Mouse (Mus musculus): ENCODE data around the gene Dgka. TPM values are rescaled to one million over a fixed set of nuclear protein-coding genes. Genes with fewer than 3 reads are reported as not detected.
"Not testable (repeated sequence)": the region's sequence is repeated elsewhere in the genome, so short reads cannot be mapped to it uniquely, and the experiment has no call there.

The Dgka gene
- total and polyA plus RNA-seq, 2 experiments from 2014 or later: 4.8 to 7.2 TPM

DNA sequence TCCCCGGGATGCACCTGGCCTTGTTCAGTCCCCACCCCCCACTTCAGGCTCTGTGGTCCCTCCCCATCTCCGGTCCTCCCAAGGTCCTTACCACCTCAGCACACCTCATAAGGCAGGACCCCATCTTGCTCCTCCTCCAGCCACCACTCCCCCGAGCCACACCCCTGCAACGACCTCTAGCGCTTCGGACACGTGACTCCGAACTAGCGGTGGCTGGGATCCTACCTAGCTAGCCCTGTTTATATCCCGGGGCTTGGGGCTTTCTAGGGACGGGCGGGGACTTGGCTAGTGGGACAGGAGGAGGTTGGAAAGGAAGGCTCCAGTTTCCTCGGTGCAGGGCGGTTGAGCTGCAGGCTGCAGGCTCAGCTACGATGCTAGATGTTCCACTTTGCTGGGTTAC, 7.2 kb downstream of the Dgka start:
- no peaks in the 10 kb centered on the region for H3K4me1 ChIP-seq (ENCODE audit: insufficient read depth)
- H3K9me3 ChIP-seq (ENCODE audit: low read length): no peaks in the 10 kb centered on the region
- H3K4me3 ChIP-seq (ENCODE audit: low read depth, low read length): no peak overlapping the region
- H3K36me3 ChIP-seq (ENCODE audit: insufficient read depth): no peaks in the 10 kb centered on the region
- H3K9ac ChIP-seq: no peak overlapping the region
- TF ChIP-seq CTCF (IDR thresholded peaks at IDR 0.05; ENCODE audit: low read depth): no peak
- ATAC-seq (no peak), DNase-seq (no peak)
- 5% methylated on average over 15 of the region's 15 CpGs for WGBS
- H3K27me3 ChIP-seq (ENCODE audit: insufficient read depth, low read length): 0 out of 2 replicates have a peak, but pooled peaks cover 4% of the 10 kb centered on the region
- 0 out of 2 replicates have a peak overlapping the region, but pooled peaks have one; percentile 14 for H3K4me2 ChIP-seq (ENCODE audit: low read depth)
- no peak overlapping the region for H3K27ac ChIP-seq (ENCODE audit: low read depth, low read length)

DNA sequence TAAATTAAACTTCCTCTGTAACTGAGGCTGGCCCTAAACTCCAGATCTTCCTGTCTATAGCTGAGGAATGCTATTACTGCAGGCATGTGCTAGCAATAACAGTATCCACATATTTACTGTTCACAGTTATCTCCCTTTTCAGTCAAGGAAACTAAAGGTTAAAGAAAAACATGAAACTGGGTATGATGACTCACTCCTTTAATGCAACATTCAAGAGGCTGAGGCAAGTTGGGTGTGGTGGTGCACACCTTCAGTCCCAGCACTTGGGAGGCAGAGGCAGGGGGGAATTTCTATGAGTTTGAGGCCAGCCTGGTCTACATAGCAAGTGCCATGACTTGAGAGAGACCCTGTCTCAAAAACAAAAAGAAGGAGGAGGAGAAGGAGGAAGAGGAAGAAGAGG, 12.7 kb downstream of the Dgka start:
- no peaks in the 10 kb centered on the region for H3K4me1 ChIP-seq (ENCODE audit: insufficient read depth)
- DNase-seq (no peak), ATAC-seq (no peak)
- H3K27ac ChIP-seq (ENCODE audit: low read depth, low read length): no peak overlapping the region
- H3K4me3 ChIP-seq (ENCODE audit: low read depth, low read length): no peak overlapping the region
- H3K36me3 ChIP-seq (ENCODE audit: insufficient read depth): no peaks in the 10 kb centered on the region
- no peaks in the 10 kb centered on the region for H3K9me3 ChIP-seq (ENCODE audit: low read length)
- no peaks in the 10 kb centered on the region for H3K27me3 ChIP-seq (ENCODE audit: insufficient read depth, low read length)
- no peak overlapping the region for H3K4me2 ChIP-seq (ENCODE audit: low read depth)
- no peak for TF ChIP-seq CTCF (IDR thresholded peaks at IDR 0.05; ENCODE audit: low read depth)
- no peak overlapping the region for H3K9ac ChIP-seq

DNA sequence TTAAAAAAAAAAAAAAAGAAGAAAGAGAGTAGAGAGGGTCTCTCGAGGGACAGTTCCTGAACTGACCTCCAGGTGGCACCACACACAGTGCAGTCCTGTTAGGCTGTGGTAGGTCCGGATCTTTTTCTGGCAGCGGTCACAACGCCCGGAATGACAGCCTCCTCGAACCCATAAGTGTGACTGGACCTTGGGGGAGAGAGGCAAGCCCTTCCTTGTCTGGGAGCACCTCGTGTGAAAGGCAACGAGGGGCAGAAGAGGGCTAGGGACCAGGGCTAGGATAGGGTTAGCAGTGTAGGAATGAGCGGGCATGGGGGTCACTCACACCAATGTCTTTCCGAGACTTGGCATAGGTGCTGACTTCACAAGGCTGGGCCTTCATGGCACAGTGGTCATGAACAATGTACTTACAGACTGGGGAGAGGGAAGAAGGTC, 13.6 kb downstream of the Dgka start:
- Histone ChIP-seq H3K27me3 (ENCODE audit: insufficient read depth, low read length) (no peaks in the 10 kb centered on the region), H3K36me3 (ENCODE audit: insufficient read depth) (no peaks in the 10 kb centered on the region), H3K9ac (no peak overlapping the region), H3K9me3 (ENCODE audit: low read length) (no peaks in the 10 kb centered on the region), H3K4me3 (ENCODE audit: low read depth, low read length) (no peak overlapping the region), H3K4me1 (ENCODE audit: insufficient read depth) (no peaks in the 10 kb centered on the region), H3K27ac (ENCODE audit: low read depth, low read length) (no peak overlapping the region), H3K4me2 (ENCODE audit: low read depth) (no peak overlapping the region)
- DNase-seq (peak; percentile 60), ATAC-seq (peak; percentile 56; the same call in 1 of the 2 replicates)
- WGBS: 19% methylated on average over 10 of the region's 10 CpGs
- peak; percentile 75 for TF ChIP-seq CTCF (IDR thresholded peaks at IDR 0.05; ENCODE audit: low read depth)

DNA sequence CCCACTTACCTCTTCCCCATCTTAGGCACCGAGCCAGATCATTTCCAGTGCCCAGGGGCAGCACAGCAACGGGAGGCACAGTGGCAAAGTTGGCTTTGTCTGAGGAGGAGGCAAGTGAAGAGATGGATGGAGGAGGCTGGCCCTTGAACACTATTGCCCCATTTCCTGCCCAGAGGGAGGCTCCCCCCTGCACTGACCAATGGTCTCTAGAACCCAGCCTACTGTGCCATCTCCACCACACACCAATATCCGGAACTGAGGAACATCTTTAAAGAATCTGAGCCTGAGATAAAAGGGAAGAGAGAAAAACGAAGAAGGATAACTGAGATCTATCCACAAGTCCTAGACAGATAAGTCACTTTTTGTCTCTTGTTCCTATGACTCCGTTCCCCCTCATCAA, 16.6 kb downstream of the Dgka start:
- Histone ChIP-seq H3K9me3 (ENCODE audit: low read length) (no peaks in the 10 kb centered on the region), H3K36me3 (ENCODE audit: insufficient read depth) (no peaks in the 10 kb centered on the region), H3K4me1 (ENCODE audit: insufficient read depth) (no peaks in the 10 kb centered on the region), H3K9ac (no peak overlapping the region), H3K27ac (ENCODE audit: low read depth, low read length) (no peak overlapping the region), H3K4me2 (ENCODE audit: low read depth) (no peak overlapping the region), H3K4me3 (ENCODE audit: low read depth, low read length) (no peak overlapping the region), H3K27me3 (ENCODE audit: insufficient read depth, low read length) (no peaks in the 10 kb centered on the region)
- WGBS: 74% methylated on average over 5 of the region's 5 CpGs
- no peak for DNase-seq
- no peak for ATAC-seq
- TF ChIP-seq CTCF (IDR thresholded peaks at IDR 0.05; ENCODE audit: low read depth): no peak

DNA sequence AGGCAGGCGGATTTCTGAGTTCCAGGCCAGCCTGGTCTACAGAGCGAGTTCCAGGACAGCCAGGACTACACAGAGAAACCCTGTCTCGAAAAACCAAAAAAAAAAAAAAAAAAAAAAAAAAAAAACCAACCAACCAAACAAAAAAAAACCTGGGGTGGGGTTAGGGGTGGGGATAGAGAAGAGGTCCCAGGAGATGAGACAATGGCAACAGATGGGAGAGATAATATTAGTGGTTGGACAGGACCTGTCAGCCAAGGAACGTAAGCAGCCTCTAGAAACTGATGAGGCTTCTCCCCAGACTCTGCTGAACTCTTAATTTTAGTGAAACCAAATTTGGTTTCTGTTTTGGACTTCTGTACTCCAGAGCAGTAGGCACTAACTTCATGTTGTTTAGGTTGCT, 19.2 kb downstream of the Dgka start:
- ATAC-seq, DNase-seq: not testable (repeated sequence)
- 83% methylated on average over 3 of the region's 4 CpGs for WGBS

DNA sequence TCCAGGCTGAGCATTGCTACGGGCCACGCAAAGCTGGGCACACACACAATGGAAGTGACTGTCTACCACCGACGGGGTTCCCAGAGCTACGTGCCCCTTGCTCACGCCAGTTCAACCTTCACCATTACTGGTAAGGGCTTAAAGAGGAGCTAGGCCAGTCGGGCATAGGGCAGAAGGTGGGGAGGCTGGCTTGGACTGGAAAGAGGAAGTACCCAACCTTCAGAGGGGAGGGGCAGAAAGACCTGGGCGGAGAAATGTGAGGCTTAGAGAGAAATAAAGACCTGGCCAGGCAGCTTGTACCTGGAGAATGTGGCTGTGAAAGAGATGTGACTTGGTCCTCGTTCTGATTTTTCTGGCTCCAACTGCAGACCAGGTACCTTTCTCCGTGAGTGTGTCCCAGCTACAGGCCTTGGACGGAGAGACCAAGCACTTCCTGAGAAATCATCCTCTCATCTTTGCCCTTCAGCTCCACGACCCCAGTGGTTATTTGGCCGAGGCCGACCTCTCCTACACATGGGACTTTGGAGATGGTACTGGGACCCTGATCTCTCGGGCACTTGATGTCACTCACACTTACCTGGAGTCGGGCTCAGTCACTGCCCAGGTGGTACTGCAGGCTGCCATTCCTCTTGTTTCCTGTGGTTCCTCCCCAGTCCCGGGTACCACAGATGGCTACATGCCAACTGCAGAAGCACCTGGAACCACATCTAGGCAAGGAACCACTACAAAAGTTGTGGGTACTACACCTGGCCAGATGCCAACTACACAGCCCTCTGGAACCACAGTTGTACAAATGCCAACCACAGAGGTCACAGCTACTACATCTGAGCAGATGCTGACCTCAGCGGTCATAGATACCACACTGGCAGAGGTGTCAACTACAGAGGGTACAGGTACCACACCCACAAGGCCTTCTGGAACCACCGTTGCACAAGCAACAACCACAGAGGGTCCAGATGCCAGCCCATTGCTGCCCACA, 28.8 kb downstream of the Dgka start:
- Histone ChIP-seq H3K4me3 (ENCODE audit: low read depth, low read length) (no peak overlapping the region), H3K4me2 (ENCODE audit: low read depth) (no peak overlapping the region), H3K9ac (no peak overlapping the region), H3K36me3 (ENCODE audit: insufficient read depth) (0 out of 2 replicates have a peak, but pooled peaks cover 3% of the 10 kb centered on the region), H3K4me1 (ENCODE audit: insufficient read depth) (no peaks in the 10 kb centered on the region), H3K9me3 (ENCODE audit: low read length) (no peaks in the 10 kb centered on the region), H3K27me3 (ENCODE audit: insufficient read depth, low read length) (no peaks in the 10 kb centered on the region), H3K27ac (ENCODE audit: low read depth, low read length) (no peak overlapping the region)
- no peak for DNase-seq
- no peak for ATAC-seq
- TF ChIP-seq CTCF (IDR thresholded peaks at IDR 0.05; ENCODE audit: low read depth): no peak
- WGBS: 88% methylated on average over 19 of the region's 19 CpGs

More for the DNA sequence above, 19.2 kb downstream of the Dgka start:
- H3K9ac ChIP-seq; H3K36me3 ChIP-seq (ENCODE audit: insufficient read depth); H3K4me1 ChIP-seq (ENCODE audit: insufficient read depth); H3K4me3 ChIP-seq (ENCODE audit: low read depth, low read length); H3K27ac ChIP-seq (ENCODE audit: low read depth, low read length); H3K27me3 ChIP-seq (ENCODE audit: insufficient read depth, low read length); H3K9me3 ChIP-seq (ENCODE audit: low read length); H3K4me2 ChIP-seq (ENCODE audit: low read depth): not testable (repeated sequence)

DNA sequence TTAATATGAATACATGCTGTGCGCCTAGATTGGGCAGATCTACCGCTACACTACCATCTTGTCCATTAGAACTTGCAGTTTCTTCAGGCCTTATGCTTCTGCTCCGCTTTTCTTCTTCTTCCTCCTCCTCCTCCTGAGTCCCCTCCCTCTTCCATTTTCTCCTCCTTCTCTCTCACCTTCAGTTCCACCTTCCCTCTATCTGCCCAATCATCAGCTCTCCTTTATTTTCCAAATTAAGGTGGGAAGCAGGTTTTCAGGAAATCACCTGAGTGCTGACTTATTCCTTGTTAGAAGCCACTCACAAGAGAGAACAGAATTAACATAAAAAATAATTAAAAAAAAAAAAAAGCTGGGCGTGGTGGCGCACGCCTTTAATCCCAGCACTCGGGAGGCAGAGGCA, 33.3 kb downstream of the Dgka start:
- not testable (repeated sequence) for H3K27ac ChIP-seq (ENCODE audit: low read depth, low read length); H3K27me3 ChIP-seq (ENCODE audit: insufficient read depth, low read length); H3K4me1 ChIP-seq (ENCODE audit: insufficient read depth); H3K4me2 ChIP-seq (ENCODE audit: low read depth); H3K9me3 ChIP-seq (ENCODE audit: low read length); H3K36me3 ChIP-seq (ENCODE audit: insufficient read depth); DNase-seq; H3K9ac ChIP-seq; H3K4me3 ChIP-seq (ENCODE audit: low read depth, low read length); ATAC-seq
- 92% methylated on average over 7 of the region's 7 CpGs for WGBS

Data from forebrain, postnatal 0 days (tissue).